Mouse (Mus musculus): ENCODE measurements around the gene Lyl1.

GRCm38 (mm10) chr8:84657680-84658079 lies 43.6 kb upstream of the Lyl1 start:
- TF ChIP-seq CTCF (IDR thresholded peaks at IDR 0.05; ENCODE audit: control insufficient read depth, insufficient read depth, insufficient read length) (no peak), MAX (IDR thresholded peaks at IDR 0.05) (no peak), CEBPB (IDR thresholded peaks at IDR 0.05; ENCODE audit: low read depth) (no peak)

All from C2C12 (cell line).